Mouse (Mus musculus) megakaryocyte progenitor cell, adult 5-6 weeks (primary cell): ENCODE results near the gene Myh11. TPM values are rescaled to one million over a fixed set of nuclear protein-coding genes. Genes with fewer than 3 reads are reported as not detected.

Experiments used
- ATAC-seq: replicated peaks from 2 replicates; pipeline ENCODE4 v1.8.0; 2016; ENCODE audit warnings: mild to moderate bottlenecking, moderate TSS enrichment, inconsistent platforms; ENCODE audit not compliant: poor library complexity
- total RNA-seq, 2 experiments: library from RNA; stranded (forward) in 1 of 2; stranded (reverse) in 1 of 2; fragments of 157-497, 149-512 nt in 1 of 2; fragments of 200-1000 nt in 1 of 2; gene quantifications; 2 replicates each; pipeline versions ENCODE4 v1.2.3 to v1.2.4; 2015 to 2017

Myh11 gene
- total RNA-seq (2015) (not detected in 2 replicates), total RNA-seq (2017) (0.04 and 0.07 TPM in 2 replicates)

- peak; percentile 94 for ATAC-seq
Measured at GRCm38 (mm10) chr16:14291223-14291622, at the start of gene Myh11. Gene Myh11, minus strand, starts transcription at chr16:14291372.

GRCm38 (mm10) chr16:14328156-14328555 lies 37.0 kb upstream of the Myh11 start:
- ATAC-seq, result no peak

DNA sequence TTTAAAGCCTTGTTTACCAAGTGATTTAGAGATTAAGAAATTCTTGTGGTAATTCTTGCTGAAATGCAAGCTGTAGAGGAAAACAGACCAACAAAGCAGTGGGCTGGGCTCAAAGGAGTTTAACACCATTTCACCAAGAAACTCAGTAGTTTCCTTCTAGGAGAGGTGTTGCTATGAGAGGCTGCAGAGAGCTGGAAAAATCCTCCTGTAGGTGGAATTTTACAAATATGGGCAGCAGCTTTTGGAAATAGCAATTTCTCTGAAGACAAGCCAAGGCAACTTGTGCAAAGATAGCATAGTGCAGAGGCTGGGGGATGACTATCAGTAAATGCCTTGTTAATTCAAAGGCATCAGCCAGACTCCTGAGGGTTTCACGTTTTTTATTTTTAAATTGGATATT lies 29.3 kb upstream of the Myh11 start:
- no peak for ATAC-seq

DNA sequence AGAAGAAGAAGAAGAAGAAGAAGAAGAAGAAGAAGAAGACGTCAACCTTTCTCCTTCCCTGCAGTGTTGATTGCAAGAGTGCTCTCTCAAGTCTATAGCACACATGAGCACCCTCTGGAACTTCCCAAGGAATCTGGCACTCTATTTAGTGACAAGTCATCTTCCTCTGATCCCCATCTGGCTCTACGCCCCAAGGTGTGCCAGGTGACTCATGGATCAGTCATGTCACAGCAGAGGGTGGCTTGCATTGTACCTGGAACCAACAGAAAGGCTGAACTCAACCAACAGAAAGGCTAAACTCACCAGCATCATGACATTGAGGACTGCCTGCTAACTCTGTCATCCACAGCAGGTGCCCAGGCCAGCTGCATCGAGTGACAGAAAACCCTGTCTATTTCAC lies 28.5 kb upstream of the Myh11 start:
- no peak for ATAC-seq

DNA sequence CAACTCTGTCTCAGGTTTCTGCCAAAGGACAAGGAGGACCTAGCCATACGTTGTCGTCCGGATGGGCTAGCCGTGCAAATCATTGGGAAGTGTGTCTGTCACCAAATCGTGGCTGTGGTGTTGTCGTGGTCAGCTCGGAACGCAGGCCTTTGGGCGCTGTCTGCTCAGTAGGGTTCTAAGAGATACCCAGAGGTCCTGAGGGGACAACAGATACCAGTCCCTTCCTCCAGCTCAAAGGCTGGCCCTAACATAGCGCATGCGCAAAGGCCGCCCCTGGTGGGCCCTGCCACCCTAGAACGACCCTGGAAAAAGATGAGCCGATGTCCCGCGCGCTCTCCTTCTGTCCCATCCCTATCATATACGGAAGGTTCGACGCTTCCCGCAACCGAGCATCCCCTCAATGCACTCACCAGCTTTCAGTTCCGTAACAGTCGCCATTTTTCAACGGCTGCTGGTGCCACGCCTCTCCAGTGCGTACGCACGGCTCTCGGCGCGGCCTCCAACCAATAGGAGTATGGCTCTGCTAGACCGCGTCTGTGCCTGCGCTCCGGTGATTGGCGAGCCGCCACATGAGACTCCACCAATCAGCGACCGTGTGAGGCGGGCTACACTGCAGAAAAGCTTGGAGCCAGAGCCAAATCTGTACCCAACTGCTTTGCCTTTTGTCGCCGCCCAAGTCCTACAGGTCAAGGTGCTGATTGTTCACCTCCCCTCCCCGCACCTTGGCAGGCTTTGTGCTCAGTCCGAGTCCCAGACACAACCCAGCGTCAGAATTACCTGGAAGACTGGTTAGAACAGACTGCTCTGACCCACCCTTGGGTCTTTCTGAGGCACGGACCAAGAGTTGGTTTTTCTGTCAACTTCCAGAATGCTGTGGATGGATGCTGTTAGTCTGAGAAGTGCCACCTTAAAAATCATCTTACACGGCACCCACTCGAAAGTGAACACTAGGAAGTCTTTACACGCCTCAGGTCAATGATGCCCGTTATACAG lies 26.0 kb upstream of the Myh11 start, which contains the start of gene Fopnl:
Fopnl (minus strand) TSS at position 522 of the 993 bp plus-strand sequence.
- ATAC-seq, result peak; percentile 99

DNA sequence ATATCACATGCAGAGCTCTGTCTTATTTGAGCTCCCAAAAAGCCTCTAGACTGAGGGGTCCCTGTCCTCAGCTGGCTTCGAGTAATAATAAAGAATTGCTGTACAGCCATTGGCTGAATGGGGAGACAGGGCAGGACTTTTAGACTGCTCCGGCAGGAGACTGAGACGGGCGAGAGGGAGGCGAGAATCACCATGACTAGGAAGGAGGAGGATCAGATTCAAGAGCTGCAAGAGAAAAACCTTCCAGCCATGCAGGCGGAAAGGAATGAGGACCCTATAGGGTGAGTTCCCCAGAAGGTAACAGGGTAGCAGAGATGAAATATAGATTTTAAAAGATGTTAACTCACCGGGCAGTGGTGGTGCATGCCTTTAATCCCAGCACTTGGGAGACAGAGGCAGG lies 21.7 kb upstream of the Myh11 start:
- no peak for ATAC-seq

DNA sequence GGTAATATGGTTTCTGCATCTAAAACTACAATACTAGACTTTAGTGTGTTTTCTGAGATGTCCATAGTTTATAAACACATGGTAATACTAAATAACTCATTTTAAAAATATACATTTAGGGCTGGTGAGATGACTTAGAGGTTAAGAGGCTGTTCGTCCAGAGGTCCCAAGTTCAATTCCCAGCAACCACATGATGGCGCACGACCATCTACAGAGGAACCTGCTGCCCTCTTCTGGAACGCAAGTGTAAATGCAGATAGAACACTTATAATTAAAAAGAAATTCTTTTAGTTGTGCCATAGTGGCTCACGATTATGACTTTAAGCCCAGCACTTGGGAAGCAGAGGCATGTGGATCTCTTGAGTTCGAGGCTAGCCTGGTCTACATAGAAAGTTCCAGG lies 20.2 kb upstream of the Myh11 start:
- peak; percentile 47 for ATAC-seq

DNA sequence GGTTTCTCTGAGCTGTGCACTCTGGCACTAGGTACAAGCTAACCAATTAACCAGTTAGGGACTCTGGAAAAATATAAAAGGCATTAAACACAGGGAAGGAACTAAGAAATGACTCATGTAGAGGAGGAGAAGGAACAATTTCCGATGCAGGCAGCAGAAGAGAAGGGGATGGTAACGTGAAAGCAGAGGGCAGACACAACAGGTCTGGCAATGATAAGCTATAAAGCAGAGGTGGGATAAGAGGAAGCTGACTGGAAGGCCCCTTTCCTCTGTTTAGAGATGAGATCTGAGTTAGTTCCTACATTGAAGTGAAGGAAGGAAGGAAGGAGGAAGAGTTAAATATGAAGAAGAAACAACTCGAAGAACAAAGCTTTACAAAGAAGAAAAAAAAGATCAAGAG lies 18.7 kb upstream of the Myh11 start:
- ATAC-seq, result 0 out of 2 replicates have a peak, but pooled peaks have one; percentile 16

DNA sequence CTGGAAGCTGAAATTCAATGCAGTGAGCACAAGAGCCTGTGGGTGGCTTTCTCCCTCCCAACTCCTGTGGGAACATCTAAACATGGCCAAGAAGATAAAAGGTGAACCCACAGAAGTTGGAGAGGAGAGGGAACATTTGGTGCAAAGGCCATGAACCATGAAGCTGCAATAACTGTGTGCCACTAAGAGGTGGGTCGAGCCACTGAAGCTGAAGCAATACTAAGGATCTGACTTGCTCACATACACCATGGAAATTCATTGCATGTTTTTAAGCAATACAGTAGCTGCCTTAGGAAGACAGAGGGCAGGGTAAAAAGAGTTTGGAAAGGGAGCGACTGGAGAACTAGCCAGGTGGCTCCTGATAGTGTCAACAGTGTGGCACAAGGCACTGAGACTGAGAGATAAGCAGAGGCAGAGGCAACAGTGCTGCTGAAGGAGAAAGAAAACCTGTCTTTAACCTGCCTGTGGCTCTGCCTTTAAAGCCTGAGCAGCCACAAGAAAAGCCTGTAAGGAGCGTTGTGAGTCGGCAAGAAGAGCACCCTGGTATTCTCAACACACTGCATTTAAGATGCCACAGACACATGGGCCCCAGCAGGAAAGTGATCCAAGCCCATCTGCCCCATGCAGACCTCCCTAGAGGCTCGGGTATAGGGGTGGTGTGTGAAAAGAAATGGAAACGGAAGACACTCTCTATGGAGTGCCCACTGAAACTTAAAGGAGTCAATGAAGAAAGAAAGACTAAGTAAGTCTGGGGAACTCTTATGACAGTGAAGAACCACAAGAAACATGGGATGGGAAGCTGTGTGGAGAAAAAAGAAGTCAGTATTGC lies 17.3 kb upstream of the Myh11 start:
- ATAC-seq, result peak; percentile 79

GRCm38 (mm10) chr16:14307373-14307772 lies 16.2 kb upstream of the Myh11 start:
- peak; percentile 68 for ATAC-seq

- no peak for ATAC-seq
Measured at GRCm38 (mm10) chr16:14306451-14306850, 15.3 kb upstream of the Myh11 start.

DNA sequence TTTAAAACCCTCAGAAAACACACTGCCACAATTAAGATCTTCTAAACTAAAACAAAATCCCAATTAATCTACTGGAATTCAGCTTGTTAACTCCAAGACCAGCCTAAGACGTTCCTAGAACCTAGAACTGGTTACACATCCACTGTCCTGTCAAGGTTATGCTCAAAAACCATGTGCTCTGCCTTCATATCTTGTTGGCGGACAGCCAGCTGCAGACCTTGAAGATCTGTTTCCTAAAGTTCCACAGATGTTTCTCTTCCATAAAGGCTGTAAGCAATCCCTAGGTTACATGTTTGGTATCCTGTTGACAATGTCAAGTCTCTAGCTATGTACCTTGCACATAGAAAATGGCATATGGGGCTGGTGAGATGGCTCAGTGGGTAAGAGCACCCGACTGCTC lies 13.6 kb upstream of the Myh11 start:
- no peak for ATAC-seq

DNA sequence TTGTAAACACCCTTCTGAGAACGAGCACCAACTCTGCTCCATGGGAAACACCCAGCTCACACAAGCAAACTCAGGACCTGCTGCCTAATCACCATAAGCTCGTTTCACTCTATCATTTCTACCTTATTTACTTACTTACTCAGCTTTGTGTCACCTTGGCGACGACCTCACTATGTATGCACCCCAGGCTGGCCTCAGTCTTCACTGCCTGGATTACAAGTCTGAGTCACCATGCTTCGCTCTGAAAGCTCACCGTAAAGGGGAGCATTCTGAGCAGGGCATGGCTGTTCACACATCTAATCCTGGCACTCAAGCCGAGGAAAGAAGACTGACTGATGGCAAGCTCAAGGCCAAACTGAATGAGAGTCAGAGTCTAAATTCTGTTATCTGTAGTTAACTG lies 12.5 kb upstream of the Myh11 start:
- no peak for ATAC-seq

DNA sequence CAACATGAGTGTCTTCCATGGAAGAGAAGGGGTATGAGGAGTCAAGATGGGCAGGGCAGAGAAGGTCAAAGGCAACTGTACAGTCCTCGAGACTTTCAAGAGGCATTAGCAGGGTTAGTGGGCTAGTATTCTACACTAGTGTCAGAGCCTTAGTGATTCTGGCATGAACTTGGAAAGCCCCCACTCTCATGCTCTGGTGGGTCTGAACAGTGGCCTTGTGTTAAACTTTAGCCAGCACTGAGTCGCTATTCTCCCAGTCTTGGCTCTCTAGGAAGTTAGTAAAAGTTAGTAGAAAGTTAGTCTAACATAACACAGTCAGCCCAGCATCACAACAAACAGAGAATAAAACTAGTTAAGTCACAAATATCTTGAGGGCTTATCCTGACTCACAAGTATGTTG lies 12.0 kb upstream of the Myh11 start:
- ATAC-seq, result no peak

- no peak for ATAC-seq
Measured at GRCm38 (mm10) chr16:14298461-14298860, 7.3 kb upstream of the Myh11 start.

- no peak for ATAC-seq
Measured at GRCm38 (mm10) chr16:14297746-14298145, 6.6 kb upstream of the Myh11 start.

- ATAC-seq, result no peak
Measured at GRCm38 (mm10) chr16:14297137-14297536, 6.0 kb upstream of the Myh11 start.

DNA sequence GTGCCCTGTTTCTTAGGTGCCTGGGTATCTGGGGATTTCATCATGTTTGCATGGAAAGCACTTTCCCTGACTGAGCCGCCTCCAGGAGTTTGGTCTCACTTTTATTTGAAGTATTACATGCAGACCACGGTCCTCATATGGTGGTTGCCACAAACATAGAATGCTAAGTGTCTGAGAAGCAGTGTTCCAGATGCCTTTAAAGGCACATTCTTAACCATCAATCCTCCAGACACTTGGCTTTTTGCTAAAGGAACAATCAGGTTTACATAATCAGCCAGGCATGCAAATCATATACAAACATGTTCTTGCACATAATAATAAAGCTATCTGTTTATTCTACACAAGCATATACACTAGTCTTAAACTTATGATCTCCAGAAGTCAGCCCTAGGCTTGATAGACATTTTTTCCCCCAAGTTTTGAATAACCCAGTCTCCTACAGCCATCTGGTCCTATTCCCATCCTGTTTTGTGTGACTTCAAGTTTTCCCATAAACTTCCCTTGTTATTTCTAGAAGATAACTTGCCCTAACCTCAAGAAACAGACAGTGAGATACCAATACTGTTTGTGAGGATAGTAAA lies 5.5 kb upstream of the Myh11 start:
- ATAC-seq, result no peak

GRCm38 (mm10) chr16:14295291-14295690 lies 4.1 kb upstream of the Myh11 start:
- ATAC-seq, result no peak

DNA sequence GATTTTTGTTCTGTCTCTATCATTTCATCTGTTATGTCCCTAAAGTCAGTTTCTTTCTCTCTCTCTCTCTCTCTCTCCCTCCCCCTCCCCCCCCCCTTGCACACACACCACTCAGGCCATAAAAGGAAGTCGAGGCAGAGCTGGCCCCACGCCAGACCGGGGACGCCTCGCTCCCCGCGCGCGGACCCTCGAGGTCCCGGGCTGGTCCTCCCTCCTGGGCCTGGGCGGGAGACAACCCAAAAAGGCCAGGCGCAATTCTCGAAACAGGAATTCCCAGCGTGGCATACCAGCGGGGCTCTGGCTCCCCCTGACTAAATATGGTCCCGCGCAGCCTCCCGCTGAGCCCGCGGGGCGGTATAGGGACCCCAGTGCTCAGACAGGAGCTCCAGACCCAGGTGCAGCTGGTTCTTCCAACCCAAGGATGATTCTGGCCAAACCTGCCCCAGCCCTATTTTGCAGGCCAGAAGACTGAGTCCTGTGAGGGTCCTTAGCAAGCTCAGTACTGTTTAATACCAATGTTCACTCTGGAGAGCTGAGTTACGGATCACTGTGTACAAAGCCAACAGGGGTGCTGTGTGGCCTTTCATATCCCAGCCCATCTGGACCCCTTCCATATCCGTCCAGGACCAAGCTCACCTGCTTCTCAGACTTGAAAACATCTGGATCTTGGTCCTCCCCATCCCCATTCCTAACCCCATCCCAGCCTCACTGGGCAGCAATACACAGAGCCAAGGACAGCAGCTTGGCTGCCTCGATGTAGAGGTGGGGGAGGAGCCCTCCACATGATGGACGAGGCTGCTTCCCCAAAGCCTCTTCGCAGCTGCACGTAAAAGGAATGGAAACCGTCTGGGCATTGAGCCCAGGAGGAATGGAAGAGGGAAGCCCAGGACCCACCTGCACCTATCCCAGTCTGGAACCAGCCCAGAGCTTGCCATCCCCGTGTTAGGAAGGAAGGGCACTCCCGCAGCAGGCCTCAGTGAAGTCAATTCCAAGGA lies 1.3 kb upstream of the Myh11 start:
- ATAC-seq, result no peak; the same call in 1 of the 2 replicates
